Comparison of ENCODE assay signal across 17 mouse cellular contexts in genomic region chr3:89786275-89786674, GRCm38 (mm10). TPM values are rescaled to one million over a fixed set of nuclear protein-coding genes. Genes with fewer than 3 reads are reported as not detected.
A peak's percentile ranks its signal among the peaks of the same experiment; 100 is the strongest.
DNase-seq lines count a peak whose midpoint lies in the region.
"Had no signal": no experiment of that assay in that cellular context is flagged by ENCODE, and none has a peak within 500 bp of the region (broad histone marks: within the 10 kb centered on the region; RNA-seq: fewer than 3 reads in every experiment).

No protein-coding gene starts in this region.

- peaks cover 10% of the 10 kb centered on the region for H3K4me1 ChIP-seq in heart, embryonic 10.5 days

- peak; percentile 52 for DNase-seq in heart, embryonic 10.5 days (ENCODE audit: low spot score)
- DNase-seq in heart, postnatal 25 days (ENCODE audit: low spot score), result no peak
- DNase-seq: adrenal gland, adult 2 months; adrenal gland, adult 8-10 months; adrenal gland, postnatal 10 days; adrenal gland, postnatal 14 days; adrenal gland, postnatal 25 days; adrenal gland, postnatal 36 days; B cell, adult 2 months; cerebellum, adult 11 months; cerebellum, adult 11-12 months; cerebellum, adult 18-20 months; cerebellum, adult 2 months had no signal

- WGBS in heart, embryonic 10.5 days, result 67% methylated on average over 6 of the region's 6 CpGs

- intact Hi-C loops in heart, postnatal 25 days (cut with DNase I), result loop anchor here (1.0 to 10.0 kb wide), 3 partner anchors 72 to 289 kb away; partner anchors contain the start of gene Tpm3

- peaks cover 25% of the 10 kb centered on the region for H3K36me3 ChIP-seq in heart, embryonic 10.5 days

- peaks cover 14% of the 10 kb centered on the region; the same call in 1 of the 2 replicates for H3K27me3 ChIP-seq in heart, embryonic 10.5 days (ENCODE audit: insufficient read depth, poor library complexity, severe bottlenecking)
- H3K27me3 ChIP-seq: CH12.LX, Patski had no signal

- H3K27ac ChIP-seq in heart, embryonic 10.5 days, result no peak overlapping the region

- no peak overlapping the region for H3K4me3 ChIP-seq in heart, embryonic 10.5 days

- H3K9me3 ChIP-seq in heart, embryonic 10.5 days, result no peaks in the 10 kb centered on the region
- H3K9me3 ChIP-seq: G1E had no signal

RNA-seq across cellular contexts. Expression of gene Ube2q1, which starts 12.9 kb away (rescaled TPM):
- polyA plus RNA-seq in heart, embryonic 10.5 days (2016; fragmentation: Nextera tagmentation; extraction: Ambion mirVana), result 9.5 and 14.7 TPM in 2 replicates
- total RNA-seq in heart, postnatal 25 days (2021), result 10 to 100 TPM; 21.2 to 27.5 TPM

RNA-seq across cellular contexts. Expression of gene Chrnb2, which starts 21.8 kb away (rescaled TPM):
- 0.25 and 0.26 TPM in 2 replicates for polyA plus RNA-seq in heart, embryonic 10.5 days (2016; fragmentation: Nextera tagmentation; extraction: Ambion mirVana)
- total RNA-seq in heart, postnatal 25 days (2021), result under 1 TPM; 0.08 to 0.13 TPM

RNA-seq across cellular contexts. Expression of gene She, which starts 44.9 kb away (rescaled TPM):
- polyA plus RNA-seq in heart, embryonic 10.5 days (2016; fragmentation: Nextera tagmentation; extraction: Ambion mirVana), result 5.4 and 5.9 TPM in 2 replicates
- 10 to 100 TPM; 12.1 to 14.7 TPM for total RNA-seq in heart, postnatal 25 days (2021)
- total RNA-seq: CH12.LX, G1E had no signal
- polyA plus RNA-seq: C2C12, G1E had no signal
